Mouse (Mus musculus) embryonic fibroblast, embryonic 13.5 days (primary cell): ENCODE measurements at regions not wholly inside any gene's neighbourhood (a gene's known extent, or its start where the extent isn't known, plus 50 kb on each side); places are given as distances from the start of the nearest gene placed in this dataset.

ENCODE experiments used
- CTCF ChIP-seq: IDR thresholded peaks from 2 replicates; pipeline ENCODE4 v1.5.1; 2011; ENCODE audit warnings: mild to moderate bottlenecking, control low read depth, low read length, moderate library complexity, borderline replicate concordance; ENCODE audit not compliant: insufficient read depth
- POLR2A ChIP-seq: IDR thresholded peaks from 2 replicates; pipeline ENCODE4 v1.6.1; 2011; ENCODE audit warnings: low read depth, mild to moderate bottlenecking, control low read depth, low read length, moderate library complexity

DNA sequence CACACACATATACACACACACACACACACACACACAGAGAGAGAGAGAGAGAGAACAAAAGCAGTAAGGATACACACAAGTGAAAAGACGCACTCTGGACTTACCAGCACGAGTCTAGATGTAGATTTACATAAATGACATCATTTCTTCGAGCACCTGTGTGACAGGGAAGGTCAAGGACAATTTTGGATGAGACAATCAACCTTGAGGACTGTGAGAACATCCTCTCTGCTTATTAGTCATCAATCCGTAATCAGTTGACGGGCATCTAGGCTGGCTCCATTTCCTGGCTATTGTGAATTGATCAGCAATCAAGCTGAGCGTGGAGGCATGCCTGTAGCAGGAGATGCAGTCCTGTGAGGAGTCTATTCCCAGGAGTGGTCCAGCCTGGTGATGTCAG, 293.7 kb downstream of the Gadd45g start:
- no peak for TF ChIP-seq POLR2A
- no peak for TF ChIP-seq CTCF
